Mouse (Mus musculus) right cerebral cortex, postnatal 14 days (tissue): ENCODE data around the gene Enpp4.

Experiments used
- DNase-seq: peaks from one replicate; pipeline ENCODE4 v3.0.0; 2022

Gene Enpp4

GRCm38 (mm10) chr17:44090916-44091315, 14.7 kb downstream of the Enpp4 start:
- DNase-seq, result no peak

DNA sequence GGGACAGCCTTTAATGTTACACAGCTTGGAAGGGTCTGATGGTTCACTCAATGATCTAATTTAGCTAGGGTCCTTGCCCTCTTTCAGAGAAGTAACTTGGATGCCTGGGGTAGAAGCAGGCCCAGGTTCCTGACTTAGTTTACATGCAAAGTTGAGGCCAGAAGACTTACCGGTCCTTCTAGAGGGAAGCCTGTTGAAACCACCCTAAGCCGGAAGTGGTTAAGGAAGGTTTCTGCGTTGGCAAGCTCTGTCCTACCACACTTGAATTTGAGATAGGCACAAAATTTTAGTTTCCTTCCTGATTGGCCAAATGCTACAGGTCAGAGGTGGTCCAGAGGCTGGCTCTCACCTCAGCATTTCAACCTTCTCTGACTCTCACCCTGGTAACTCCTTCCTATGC, 17.4 kb downstream of the Enpp4 start:
- no peak for DNase-seq

GRCm38 (mm10) chr17:44083156-44083555, 22.5 kb downstream of the Enpp4 start:
- no peak for DNase-seq

DNA sequence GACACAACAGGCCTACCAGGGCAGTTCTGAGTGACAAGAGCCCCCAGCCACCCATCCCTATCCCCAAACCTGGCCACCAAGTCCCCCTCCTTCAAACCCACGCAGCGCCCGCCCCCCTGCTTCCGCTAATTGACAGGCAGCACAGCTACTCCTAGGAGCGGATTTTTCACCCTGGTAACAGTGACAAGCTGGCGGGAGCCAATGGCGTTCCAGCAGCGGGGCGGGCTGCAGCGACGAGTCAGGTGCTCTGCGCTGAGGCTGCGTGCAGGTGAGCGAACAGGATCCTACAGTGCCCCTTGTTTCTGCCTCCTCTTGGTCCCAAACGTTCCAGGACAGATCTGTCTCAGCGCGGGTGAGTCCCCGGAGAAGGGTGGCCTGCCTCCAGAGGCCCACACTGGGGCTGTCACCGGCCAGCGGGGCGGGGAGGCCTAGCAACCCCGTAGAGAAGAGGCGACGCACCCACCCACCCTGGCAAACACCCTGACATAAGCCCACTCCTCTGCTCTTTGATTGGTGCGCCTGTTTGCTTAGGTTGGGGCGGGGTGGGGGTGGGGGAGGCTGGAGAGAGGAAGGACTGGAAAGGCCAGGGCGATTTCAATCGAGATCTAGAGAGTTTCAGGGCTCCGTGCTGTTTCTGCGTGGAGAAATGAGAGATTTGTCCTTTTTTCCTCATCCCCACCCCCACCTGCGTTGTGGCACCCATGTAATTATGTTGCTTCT, 26.8 kb downstream of the Enpp4 start, which contains the start of gene Enpp5:
Enpp5 (plus strand) TSS at position 183 of the 720 bp plus-strand sequence.
- peak; percentile 88 for DNase-seq

DNA sequence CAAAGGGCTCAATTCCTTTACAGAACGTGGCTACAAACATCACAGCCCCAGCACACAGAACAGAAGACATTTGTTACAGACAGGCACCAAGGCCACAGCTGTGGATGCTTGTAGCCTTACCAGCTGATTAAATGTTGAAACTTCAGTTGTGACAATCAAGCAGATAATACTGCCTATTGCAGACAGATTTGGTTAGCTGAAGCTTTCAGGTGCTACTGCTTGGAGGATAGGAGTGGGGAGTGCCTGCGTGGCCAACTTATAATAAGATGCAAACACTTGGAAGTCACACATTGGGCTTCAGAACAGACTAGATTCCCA, 27.8 kb downstream of the Enpp4 start:
- DNase-seq, result no peak

DNA sequence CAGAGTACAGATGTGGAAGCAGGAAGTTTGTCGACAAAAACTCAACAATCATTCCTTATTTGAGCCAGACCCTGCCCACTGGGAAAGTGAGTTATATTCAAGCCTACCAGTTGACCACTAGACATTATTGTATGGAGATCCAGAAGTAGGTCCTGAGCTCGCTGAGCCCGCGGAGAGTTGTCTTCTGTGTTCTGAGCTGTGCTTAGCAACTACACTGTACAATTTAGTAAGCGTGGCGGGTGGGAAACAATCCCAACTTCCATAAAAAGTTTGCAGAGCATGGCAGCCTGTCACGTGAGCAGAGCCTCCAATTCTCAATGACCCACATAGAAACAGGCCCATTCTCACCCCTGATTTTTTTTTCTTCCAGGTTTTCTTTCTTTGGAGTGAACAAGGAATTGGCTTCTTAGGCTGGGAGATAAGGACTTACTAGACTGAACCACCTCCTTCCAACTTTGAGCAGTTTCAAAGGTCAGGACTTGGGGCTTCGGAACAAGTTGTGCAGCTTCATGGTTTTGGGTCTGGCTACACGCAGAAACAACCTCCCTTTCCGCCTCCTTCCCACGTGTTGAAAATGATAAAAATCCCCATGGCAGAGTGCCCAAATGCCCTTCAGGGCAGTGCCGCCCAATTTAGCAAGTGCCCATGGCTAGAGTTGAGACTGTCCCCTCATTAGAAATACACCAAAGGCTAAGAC, 28.3 kb downstream of the Enpp4 start:
- DNase-seq, result no peak

DNA sequence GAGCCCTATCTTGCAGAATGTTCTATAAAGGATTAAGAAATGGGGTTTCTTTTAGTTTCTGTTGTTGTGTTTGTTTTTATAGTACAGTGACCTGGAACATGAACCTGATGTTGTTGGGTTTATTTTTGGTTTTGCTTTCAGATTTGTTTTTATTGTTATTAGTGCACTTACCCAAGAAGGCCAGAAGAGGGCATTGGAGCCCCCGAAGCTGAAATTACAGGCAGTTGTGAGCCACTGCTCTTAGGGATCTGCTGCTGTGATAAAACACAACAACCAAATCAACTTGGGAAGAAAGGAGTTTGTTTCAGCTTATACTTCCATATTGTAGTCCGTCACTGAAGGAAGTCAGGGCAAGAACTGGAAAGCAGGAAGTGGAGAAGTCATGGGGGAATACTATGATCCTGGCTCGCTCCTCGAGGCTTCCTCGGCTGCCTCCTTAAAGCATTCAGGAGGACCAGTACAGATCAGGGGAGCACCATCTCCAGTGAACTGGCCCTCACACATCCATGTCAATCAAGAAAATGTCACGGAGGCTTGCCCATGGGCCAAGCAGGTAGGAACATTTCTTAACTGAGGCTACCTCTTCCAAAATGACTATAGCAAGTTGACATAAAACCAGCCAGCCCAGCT, 29.4 kb downstream of the Enpp4 start:
- no peak for DNase-seq

DNA sequence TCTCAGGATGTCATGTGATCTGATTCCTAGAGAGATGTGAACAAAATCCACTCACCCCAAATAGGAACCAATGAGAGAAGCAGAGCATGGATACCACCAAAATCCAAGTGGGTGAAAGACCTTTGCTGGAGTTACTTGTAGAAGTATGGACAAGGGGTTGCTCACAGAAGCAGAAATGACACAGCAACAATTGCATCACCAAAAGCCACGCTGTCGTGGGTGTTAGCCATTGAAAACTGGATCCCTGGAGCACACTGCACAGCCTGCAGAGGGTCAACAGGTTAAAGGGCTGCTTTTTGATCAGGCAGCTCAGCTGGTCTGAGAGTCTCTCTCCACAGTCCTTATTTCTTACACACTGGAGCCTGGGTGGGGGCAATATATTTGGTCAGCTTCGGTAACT, 30.0 kb downstream of the Enpp4 start:
- no peak for DNase-seq

DNA sequence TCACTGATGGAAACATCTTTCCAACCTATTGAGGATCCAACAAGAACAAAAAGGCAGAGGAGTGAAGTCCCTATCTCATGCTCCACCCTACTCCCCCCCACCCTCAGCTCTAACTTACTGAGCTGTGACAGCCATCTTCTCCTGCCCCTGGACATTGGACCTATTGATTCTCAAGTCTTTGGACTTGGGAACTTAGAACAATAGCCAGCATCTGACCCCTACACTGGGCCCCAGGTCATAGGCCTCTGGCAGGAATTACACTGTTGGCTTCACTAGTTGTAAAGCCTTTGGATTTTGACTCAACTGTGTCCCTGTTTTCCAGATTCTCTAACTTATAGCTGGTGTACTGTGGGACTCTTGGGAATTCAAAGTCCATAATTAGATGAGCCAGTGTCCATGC, 33.9 kb downstream of the Enpp4 start:
- DNase-seq, result no peak

DNA sequence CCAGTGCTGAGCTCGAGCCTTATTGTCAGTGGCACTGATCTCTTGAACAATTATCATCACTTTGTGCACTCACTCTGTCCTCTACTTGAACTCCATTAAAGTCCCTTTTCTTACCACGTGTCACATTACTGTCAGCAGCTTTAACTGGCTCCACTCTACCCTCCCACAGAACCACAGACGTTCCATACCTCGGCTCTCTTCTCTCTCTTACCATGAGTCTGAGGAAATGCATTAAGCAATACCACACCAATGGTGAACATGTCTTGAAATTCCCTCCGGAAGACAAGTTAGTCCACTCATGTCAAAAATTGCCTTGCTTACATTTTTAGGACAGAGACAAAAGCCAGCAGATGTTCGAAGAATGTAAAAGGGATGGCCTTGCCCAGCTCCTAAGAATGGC, 36.7 kb downstream of the Enpp4 start:
- DNase-seq, result no peak

DNA sequence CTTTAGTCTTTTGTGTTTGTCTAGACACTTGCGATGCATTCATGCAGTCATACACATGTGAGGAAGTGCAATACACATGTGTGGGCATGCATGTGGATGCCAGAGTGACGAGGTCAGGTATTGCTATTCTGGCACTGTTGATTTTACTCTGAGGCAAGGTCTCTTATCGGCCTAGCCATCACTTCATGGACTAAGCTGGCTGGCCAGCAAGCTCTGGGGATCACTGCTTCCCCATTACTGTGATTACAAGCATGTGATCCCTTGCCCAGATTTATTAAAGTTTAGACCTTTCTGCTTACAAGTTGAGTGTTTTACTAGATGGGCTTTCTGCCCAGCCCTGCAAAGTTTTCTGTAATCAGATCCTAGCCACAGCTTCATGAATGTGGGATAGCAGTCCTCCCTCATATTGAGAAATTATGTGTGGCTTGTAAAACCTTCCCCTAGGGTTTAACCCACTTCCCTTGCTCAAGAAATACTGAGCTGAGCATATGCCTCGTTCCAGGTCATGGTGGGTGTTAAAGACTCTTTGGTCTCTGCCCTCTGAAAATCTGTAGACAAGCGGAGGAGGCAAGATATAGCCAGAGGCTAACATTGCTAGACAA, 44.2 kb downstream of the Enpp4 start:
- DNase-seq, result no peak

- no peak for DNase-seq
Measured at GRCm38 (mm10) chr17:44060781-44061180, 44.8 kb downstream of the Enpp4 start.

GRCm38 (mm10) chr17:44058145-44058544, 47.5 kb downstream of the Enpp4 start:
- no peak for DNase-seq

GRCm38 (mm10) chr17:44057123-44057522, 48.5 kb downstream of the Enpp4 start:
- DNase-seq, result no peak

DNA sequence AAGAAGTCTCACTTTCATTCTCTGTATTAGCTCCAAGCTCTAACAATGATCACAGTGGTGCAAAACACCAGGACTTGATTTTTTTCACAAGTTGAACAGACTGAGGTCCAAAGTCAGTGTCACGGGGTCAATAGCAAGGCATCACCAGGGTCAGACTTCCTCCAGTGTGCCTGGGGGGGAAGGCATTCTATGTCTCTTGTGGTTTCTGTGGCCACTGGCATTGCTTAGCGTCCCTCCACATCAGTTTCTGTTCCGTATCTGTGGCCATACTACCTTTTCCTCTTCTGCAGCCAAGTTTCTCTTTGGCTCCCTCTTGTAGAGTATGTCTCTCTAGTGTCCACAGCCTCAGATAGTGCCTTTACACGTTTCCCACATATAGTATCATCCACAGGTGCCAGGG, 52.2 kb downstream of the Enpp4 start:
- no peak for DNase-seq
